Mouse (Mus musculus): ENCODE measurements at regions not wholly inside any gene's neighbourhood (a gene's known extent, or its start where the extent isn't known, plus 50 kb on each side); places are given as distances from the start of the nearest gene placed in this dataset.

DNA sequence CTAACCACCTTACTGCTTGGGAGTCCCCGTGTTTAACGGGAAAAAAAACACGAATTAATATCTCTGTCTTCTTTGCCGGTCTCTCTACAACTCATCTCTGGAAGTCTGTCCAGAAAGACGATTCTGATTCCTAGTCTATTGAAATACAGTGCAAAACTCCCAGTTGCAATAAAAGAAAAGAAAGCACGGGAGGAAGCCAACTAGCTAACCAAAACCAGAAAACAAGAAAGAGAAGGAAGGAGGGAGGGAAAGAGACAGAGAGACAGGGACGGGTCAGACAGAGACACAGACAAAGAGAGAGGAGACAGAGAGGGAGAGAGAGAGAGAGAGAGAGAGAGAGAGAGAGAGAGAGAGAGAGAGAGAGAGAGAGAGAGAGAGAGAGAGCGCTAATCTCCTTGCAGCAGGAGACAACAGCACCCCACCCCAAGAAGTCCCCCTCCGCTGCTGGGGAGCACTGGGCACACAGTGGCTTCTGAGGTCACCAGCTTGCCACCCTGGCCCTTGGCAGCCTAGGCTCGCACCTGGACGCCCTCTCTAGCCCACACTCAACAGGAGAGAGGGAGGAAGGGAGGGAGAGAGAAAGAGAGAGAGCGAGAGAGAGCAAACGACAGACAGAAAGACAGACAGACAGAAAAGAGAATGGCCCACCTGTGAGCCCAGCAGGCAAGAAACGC, 64.5 kb upstream of the Commd3 start:
- TF ChIP-seq CTCF (IDR thresholded peaks at IDR 0.05; ENCODE audit: low read depth) (no peak), EP300 (IDR thresholded peaks at IDR 0.05; ENCODE audit: low read depth) (no peak)
